Mouse (Mus musculus) brown adipose tissue, adult 24 weeks (tissue): ENCODE measurements around the gene Dusp28. TPM values are rescaled to one million over a fixed set of nuclear protein-coding genes. Genes with fewer than 3 reads are reported as not detected.
A peak's percentile ranks its signal among the peaks of the same experiment; 100 is the strongest.
"Not testable (repeated sequence)": the region's sequence is repeated elsewhere in the genome, so short reads cannot be mapped to it uniquely, and the experiment has no call there.

ENCODE experiments used
- H3K27ac ChIP-seq: fragments of 200-500 bp; replicated peaks from 2 replicates; pipeline ENCODE4 v1.5.1; 2012; ENCODE audit warnings: low read depth, mild to moderate bottlenecking, low read length
- H3K4me1 ChIP-seq: fragments of 200-500 bp; 2 replicates; pipeline ENCODE4 v1.6.1; 2012; ENCODE audit warnings: low read length, mixed read lengths; ENCODE audit not compliant: control insufficient read depth, insufficient read depth, insufficient read length
- H3K4me3 ChIP-seq: fragments of 200-500 bp; 2 replicates; pipeline ENCODE4 v1.5.1; 2012; ENCODE audit warnings: low read depth, mild to moderate bottlenecking, low read length, moderate library complexity; ENCODE audit not compliant: insufficient read depth
- polyA plus RNA-seq: library from polyadenylated mRNA; stranded (reverse); fragments of >200 nt; gene quantifications from 2 replicates; pipeline ENCODE4 v1.2.4, GENCODE M21; 2012; ENCODE audit not compliant: missing spikeins, insufficient read depth, insufficient read length

Dusp28 gene
- polyA plus RNA-seq, 1 experiment, result 25.5 TPM

- H3K4me1 ChIP-seq, result no peaks in the 10 kb centered on the region
- H3K4me3 ChIP-seq, result no peak overlapping the region
- no peak overlapping the region for H3K27ac ChIP-seq
Measured at GRCm38 (mm10) chr1:92947966-92948365, 41.2 kb downstream of the Dusp28 start.

GRCm38 (mm10) chr1:92949426-92949825 lies 42.6 kb downstream of the Dusp28 start:
- Histone ChIP-seq H3K4me1 (no peaks in the 10 kb centered on the region), H3K27ac (no peak overlapping the region), H3K4me3 (no peak overlapping the region)

GRCm38 (mm10) chr1:92950607-92951006 lies 43.8 kb downstream of the Dusp28 start, which contains the start of gene Gpr35:
Gene Gpr35 (plus strand): TSS chr1:92950865.
- no peak within 1 kb of the TSS for H3K27ac ChIP-seq
- H3K4me1 ChIP-seq, result no peaks in the 10 kb centered on the region
- H3K4me3 ChIP-seq, result no peak within 1 kb of the TSS

- H3K4me3 ChIP-seq, result no peak overlapping the region
- no peaks in the 10 kb centered on the region for H3K4me1 ChIP-seq
- H3K27ac ChIP-seq, result no peak overlapping the region
Measured at GRCm38 (mm10) chr1:92953641-92954040, 46.9 kb downstream of the Dusp28 start.

GRCm38 (mm10) chr1:92956571-92957335 lies 50.0 kb downstream of the Dusp28 start:
- not testable (repeated sequence) for H3K27ac ChIP-seq, H3K4me1 ChIP-seq
- H3K4me3 ChIP-seq, result peak overlapping the region; percentile 25

Other genes starting within 250 kb of the Dusp28 start
- 5.5 and 8.1 TPM in 2 replicates for gene Gpc1, start 75.3 kb upstream of the Dusp28 start, polyA plus RNA-seq
- gene Ankmy1, start 4.1 kb upstream of the Dusp28 start, polyA plus RNA-seq, result 0.40 and 0.54 TPM in 2 replicates
- 54.5 and 68.2 TPM in 2 replicates for gene Rnpepl1, start 3.8 kb downstream of the Dusp28 start, polyA plus RNA-seq
- 6.1 and 6.8 TPM in 2 replicates for gene Capn10, start 27.4 kb downstream of the Dusp28 start, polyA plus RNA-seq
- 0.67 TPM in 1 of 2 replicates, not detected in the other for gene Gpr35, start 43.9 kb downstream of the Dusp28 start, polyA plus RNA-seq
- not detected in 2 replicates for gene Aqp12, start 99.4 kb downstream of the Dusp28 start, polyA plus RNA-seq
- not detected in 2 replicates for gene Kif1a, start 195.0 kb downstream of the Dusp28 start, polyA plus RNA-seq
- not detected in 2 replicates for gene Agxt, start 228.3 kb downstream of the Dusp28 start, polyA plus RNA-seq